Mouse (Mus musculus): ENCODE measurements around the gene Slc22a4.

DNA sequence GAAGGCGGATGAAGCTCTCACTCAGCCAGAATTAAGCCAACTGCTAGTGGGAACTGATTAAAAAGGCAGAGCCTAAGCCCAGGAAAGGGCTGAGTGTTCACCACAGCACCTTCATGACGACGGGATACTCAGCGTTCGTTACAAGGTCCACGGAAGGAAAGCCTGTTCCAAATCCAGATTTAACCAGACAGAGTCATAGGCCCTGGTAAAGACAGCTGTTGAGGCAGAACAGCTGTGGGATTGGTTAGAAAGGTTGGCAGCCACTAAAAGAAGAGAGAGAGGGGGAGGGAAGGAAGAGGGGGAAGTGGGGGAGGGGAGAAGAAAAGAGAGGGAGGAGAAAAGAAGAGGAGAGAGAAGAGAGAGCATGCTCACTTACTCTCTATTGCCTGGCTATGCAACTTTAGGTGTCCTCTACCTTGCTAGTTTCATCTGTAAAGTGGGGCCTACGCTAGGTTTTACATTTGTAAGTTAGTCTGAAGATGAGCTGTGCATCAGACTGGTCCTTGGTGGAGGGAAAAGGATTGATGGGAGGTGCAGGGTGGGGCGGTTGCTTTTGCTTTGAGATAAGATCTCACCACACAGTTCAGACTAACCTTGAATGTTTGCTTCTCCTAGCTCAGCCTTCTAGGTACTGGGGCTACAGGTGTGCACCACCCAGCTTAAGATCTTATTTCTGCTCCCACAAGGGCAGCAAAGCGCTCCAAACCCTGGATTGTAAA, 35.0 kb upstream of the Slc22a4 start:
- TF ChIP-seq CTCF (IDR thresholded peaks at IDR 0.05; ENCODE audit: extremely low read depth, insufficient read depth, insufficient read length, insufficient replicate concordance) (no peak), POLR2A (IDR thresholded peaks at IDR 0.05; ENCODE audit: low read depth, low read length) (no peak)
